Comparison of ENCODE assay signal across 30 mouse cellular contexts in the genomic region with DNA sequence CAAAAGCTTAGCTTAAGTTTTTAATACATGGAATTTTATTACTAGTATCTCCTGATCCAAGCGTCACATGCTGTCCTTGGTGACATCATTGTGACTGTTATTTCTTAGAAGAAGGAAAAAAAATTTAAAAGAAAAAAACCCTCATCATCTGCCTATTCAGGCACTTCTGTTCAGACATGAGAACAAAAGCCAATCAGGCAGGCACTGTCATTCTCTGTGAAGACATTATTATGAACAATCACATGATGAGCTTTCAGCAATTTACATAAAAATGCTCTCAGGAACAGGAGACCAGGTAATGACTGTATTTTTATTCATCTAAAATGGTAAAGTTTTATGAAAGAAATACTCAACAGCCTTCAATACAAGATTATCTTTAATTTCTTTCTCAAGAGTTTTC. TPM values are rescaled to one million over a fixed set of nuclear protein-coding genes. Genes with fewer than 3 reads are reported as not detected.
"Had no signal": no experiment of that assay in that cellular context is flagged by ENCODE, and none has a peak within 500 bp of the region (broad histone marks: within the 10 kb centered on the region; RNA-seq: fewer than 3 reads in every experiment).

No protein-coding gene starts in this region.

- ATAC-seq: hindbrain, embryonic 16.5 days; inflammation-experienced regulatory T-cells, adult 6 months; intestine, embryonic 15.5 days; intestine, postnatal 0 days; liver, embryonic 12.5 days had no signal

- H3K4me2 ChIP-seq: heart, embryonic 12.5 days; hindbrain, embryonic 12.5 days; hindbrain, embryonic 14.5 days; intestine, embryonic 15.5 days; limb, embryonic 13.5 days; limb, embryonic 15.5 days; liver, embryonic 12.5 days had no signal

- H3K9me3 ChIP-seq: heart, embryonic 10.5 days; heart, embryonic 12.5 days; hindbrain, embryonic 10.5 days; hindbrain, embryonic 12.5 days; intestine, embryonic 15.5 days; limb, embryonic 13.5 days; limb, embryonic 15.5 days; liver, embryonic 12.5 days had no signal

- H3K27me3 ChIP-seq: heart, embryonic 12.5 days; hindbrain, embryonic 12.5 days; intestine, embryonic 15.5 days; limb, embryonic 13.5 days; limb, embryonic 15.5 days; liver, embryonic 12.5 days had no signal

- H3K9ac ChIP-seq: heart, embryonic 12.5 days; hindbrain, embryonic 12.5 days; hindbrain, embryonic 14.5 days; intestine, embryonic 15.5 days; limb, embryonic 13.5 days; limb, embryonic 15.5 days; liver, embryonic 12.5 days; liver, embryonic 14.5 days had no signal

- H3K27ac ChIP-seq: gastrocnemius, adult 2 months; heart, embryonic 10.5 days; hindbrain, embryonic 10.5 days; hindbrain, embryonic 12.5 days; hindbrain, embryonic 14.5 days; intestine, embryonic 15.5 days; limb, embryonic 13.5 days; limb, embryonic 15.5 days; liver, embryonic 12.5 days; liver, embryonic 14.5 days had no signal

- DNase-seq: gastrocnemius, adult 2 months; gastrocnemius, postnatal 10 days; gastrocnemius, postnatal 25 days; heart, adult 18-20 months; heart, postnatal 10 days; heart, postnatal 4 days; kidney, adult 18-20 months; kidney, adult 8-10 months; kidney, postnatal 10 days; kidney, postnatal 36 days; layer of hippocampus, adult 9-11 months; layer of hippocampus, postnatal 36 days; left cerebral cortex, postnatal 4 days had no signal

- H3K4me1 ChIP-seq: heart, embryonic 10.5 days; hindbrain, embryonic 10.5 days; hindbrain, embryonic 12.5 days; intestine, embryonic 15.5 days; limb, embryonic 13.5 days; limb, embryonic 15.5 days; liver, embryonic 12.5 days had no signal

- H3K4me3 ChIP-seq: gastrocnemius, adult 2 months; heart, embryonic 10.5 days; heart, embryonic 12.5 days; hindbrain, embryonic 10.5 days; hindbrain, embryonic 12.5 days; intestine, embryonic 15.5 days; limb, embryonic 13.5 days; limb, embryonic 15.5 days; liver, embryonic 12.5 days had no signal

RNA-seq across cellular contexts. Expression of a gene that starts 21.6 kb away (rescaled TPM):
- polyA plus RNA-seq: hindbrain, embryonic 10.5 days; inflammation-experienced regulatory T-cells, adult 6 months had no signal

RNA-seq across cellular contexts. Expression of a gene that starts 41.0 kb away (rescaled TPM):
- polyA plus RNA-seq: heart, embryonic 10.5 days; heart, embryonic 14.5 days; inflammation-experienced regulatory T-cells, adult 6 months; kidney, embryonic 14.5 days; limb, embryonic 11.5 days; liver, embryonic 12.5 days; liver, embryonic 16.5 days had no signal
